Mouse (Mus musculus) stomach, embryonic 15.5 days (tissue): ENCODE data around the gene Krt80. TPM values are rescaled to one million over a fixed set of nuclear protein-coding genes. Genes with fewer than 3 reads are reported as not detected.
A peak's percentile ranks its signal among the peaks of the same experiment; 100 is the strongest.

Source experiments
- ATAC-seq: fragments of 200-750 bp; cut with Nextera tagmentation; 2 replicates; pipeline ENCODE4 v1.8.0; 2017; ENCODE audit warnings: low read depth, moderate number of reproducible peaks, moderate TSS enrichment; ENCODE audit not compliant: insufficient read depth, low FRiP score
- H3K27ac ChIP-seq: fragments of 300-500 bp; sonication (generic); 2 replicates; pipeline ENCODE4 v1.5.1; 2015; ENCODE audit warnings: mild to moderate bottlenecking, inconsistent platforms
- H3K27me3 ChIP-seq: fragments of 300-500 bp; sonication (generic); replicated peaks from 2 replicates; pipeline ENCODE4 v1.6.1; 2015; ENCODE audit warnings: inconsistent platforms
- H3K36me3 ChIP-seq: fragments of 300-500 bp; sonication (generic); 2 replicates; pipeline ENCODE4 v1.6.1; 2015; ENCODE audit warnings: inconsistent platforms
- H3K4me1 ChIP-seq: fragments of 300-500 bp; sonication (generic); 2 replicates; pipeline ENCODE4 v1.6.1; 2015; ENCODE audit warnings: inconsistent platforms
- H3K4me2 ChIP-seq: fragments of 300-500 bp; sonication (generic); 2 replicates; pipeline ENCODE4 v1.6.1; 2015; ENCODE audit warnings: mild to moderate bottlenecking, inconsistent platforms
- H3K4me3 ChIP-seq: fragments of 300-500 bp; sonication (generic); replicated peaks from 2 replicates; pipeline ENCODE4 v1.5.1; 2015; ENCODE audit warnings: inconsistent platforms
- H3K9ac ChIP-seq: fragments of 300-500 bp; sonication (generic); 2 replicates; pipeline ENCODE4 v1.6.1; 2015; ENCODE audit warnings: inconsistent platforms
- H3K9me3 ChIP-seq: fragments of 300-500 bp; sonication (generic); 2 replicates; pipeline ENCODE4 v1.6.1; 2016; ENCODE audit warnings: inconsistent platforms
- WGBS: fragments of 180-500 bp; shearing (Covaris S2); methylation state at CpG from one replicate; pipeline ENCODE4 v1.1.7; 2015; 5-methylcytosine and 5-hydroxymethylcytosine counted together
- polyA plus RNA-seq: library from polyadenylated mRNA; unstranded; fragments of >200 nt; fragmentation: Nextera tagmentation; extraction: Ambion mirVana; gene quantifications from 2 replicates; pipeline ENCODE4 v1.2.1, GENCODE M21; 2015

The Krt80 gene
- polyA plus RNA-seq = 7.7 and 12.7 TPM in 2 replicates

GRCm38 (mm10) chr15:101370101-101370911, at the start of gene Krt80:
Krt80 (minus strand) TSS chr15:101370162.
- ATAC-seq = peak; percentile 59; the same call in 1 of the 2 replicates
- Histone ChIP-seq H3K9me3 (no peaks in the 10 kb centered on the region), H3K4me3 (0 out of 2 replicates have a peak within 1 kb of the TSS, but pooled peaks have one; percentile 12), H3K4me2 (peak within 1 kb of the TSS; percentile 39), H3K9ac (no peak within 1 kb of the TSS), H3K36me3 (no peaks in the 10 kb centered on the region), H3K27me3 (no peaks in the 10 kb centered on the region), H3K27ac (peak within 1 kb of the TSS; percentile 87), H3K4me1 (peaks cover 63% of the 10 kb centered on the region)
- WGBS = 31% methylated on average over 22 of the region's 22 CpGs

GRCm38 (mm10) chr15:101418950-101419349, 49.0 kb upstream of the Krt80 start:
- Histone ChIP-seq H3K27ac (no peak overlapping the region), H3K9ac (no peak overlapping the region), H3K27me3 (no peaks in the 10 kb centered on the region), H3K36me3 (no peaks in the 10 kb centered on the region), H3K4me1 (no peaks in the 10 kb centered on the region), H3K4me3 (no peak overlapping the region), H3K4me2 (no peak overlapping the region), H3K9me3 (no peaks in the 10 kb centered on the region)
- no peak for ATAC-seq
- WGBS = 65% methylated on average over 4 of the region's 4 CpGs

GRCm38 (mm10) chr15:101414807-101415565, 45.0 kb upstream of the Krt80 start:
- Histone ChIP-seq H3K9ac (no peak overlapping the region), H3K4me3 (no peak overlapping the region), H3K27ac (peak overlapping the region; percentile 67), H3K4me1 (no peaks in the 10 kb centered on the region; the same call in 1 of the 2 replicates), H3K4me2 (peak overlapping the region; percentile 48), H3K27me3 (no peaks in the 10 kb centered on the region), H3K36me3 (no peaks in the 10 kb centered on the region), H3K9me3 (no peaks in the 10 kb centered on the region)
- 44% methylated on average over 11 of the region's 11 CpGs for WGBS
- peak; percentile 66 for ATAC-seq

DNA sequence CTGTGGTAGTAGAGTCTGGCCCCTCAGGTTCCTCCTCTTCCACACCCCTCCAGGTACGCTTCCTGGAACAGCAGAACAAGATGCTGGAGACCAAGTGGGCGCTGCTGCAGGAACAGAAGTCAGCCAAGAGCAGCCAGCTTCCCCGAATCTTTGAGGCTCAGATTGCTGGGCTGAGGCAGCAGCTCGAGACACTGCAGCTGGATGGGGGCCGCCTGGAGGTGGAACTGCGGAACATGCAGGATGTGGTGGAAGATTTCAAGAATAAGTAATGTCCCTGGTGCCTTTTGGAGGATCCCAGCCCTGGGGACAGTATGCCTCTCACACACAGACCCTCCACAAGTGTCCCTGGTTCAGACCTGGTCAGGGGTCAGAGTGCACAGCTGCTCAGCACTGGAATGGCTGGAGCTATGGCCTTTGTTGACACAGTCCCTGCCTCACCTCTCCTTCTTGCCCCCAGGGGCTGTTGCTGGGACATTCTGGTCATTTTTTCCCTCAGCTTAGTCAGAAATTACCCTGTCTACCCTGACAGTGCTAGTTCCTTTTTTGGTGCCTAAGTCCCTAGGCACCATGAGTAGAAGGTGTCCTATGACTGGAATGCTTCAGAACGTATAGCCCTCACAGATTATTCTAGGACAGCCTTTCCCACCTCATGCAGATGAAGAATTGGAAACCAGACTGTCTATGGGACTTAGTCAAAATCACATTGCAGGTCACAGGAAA, 44.1 kb upstream of the Krt80 start:
- no peak overlapping the region for H3K4me3 ChIP-seq
- H3K36me3 ChIP-seq = no peaks in the 10 kb centered on the region
- H3K27ac ChIP-seq = peak overlapping the region; percentile 67
- H3K4me2 ChIP-seq = peak overlapping the region; percentile 48
- no peaks in the 10 kb centered on the region; the same call in 1 of the 2 replicates for H3K4me1 ChIP-seq
- ATAC-seq = no peak
- 40% methylated on average over 7 of the region's 7 CpGs for WGBS
- no peaks in the 10 kb centered on the region for H3K27me3 ChIP-seq
- H3K9ac ChIP-seq = no peak overlapping the region
- no peaks in the 10 kb centered on the region for H3K9me3 ChIP-seq

DNA sequence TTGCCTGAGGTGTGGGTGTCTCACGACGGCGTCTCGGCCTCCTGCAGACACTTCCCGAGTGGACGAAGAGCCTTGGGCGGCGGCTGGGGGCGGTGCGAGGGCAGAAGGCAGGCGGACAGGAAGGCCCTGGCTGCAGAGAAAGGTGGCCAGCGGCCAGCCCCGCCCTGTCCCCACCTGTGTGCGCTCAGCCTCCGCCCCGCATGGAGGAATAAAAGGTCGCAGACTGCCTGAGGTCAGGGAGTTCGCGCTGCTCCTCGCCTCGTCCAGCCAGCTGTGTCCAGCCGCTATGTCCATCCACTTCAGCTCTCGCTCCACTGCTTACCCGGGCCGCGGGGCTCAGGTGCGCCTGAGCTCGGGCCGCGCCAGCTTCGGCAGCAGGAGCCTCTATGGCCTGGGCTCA, 42.2 kb upstream of the Krt80 start:
- H3K9me3 ChIP-seq = no peaks in the 10 kb centered on the region
- H3K27me3 ChIP-seq = no peaks in the 10 kb centered on the region
- peak overlapping the region; percentile 48 for H3K4me2 ChIP-seq
- 21% methylated on average over 31 of the region's 31 CpGs for WGBS
- peak overlapping the region; percentile 76 for H3K27ac ChIP-seq
- no peaks in the 10 kb centered on the region; the same call in 1 of the 2 replicates for H3K4me1 ChIP-seq
- no peaks in the 10 kb centered on the region for H3K36me3 ChIP-seq
- peak; percentile 67 for ATAC-seq
- peak overlapping the region; percentile 37 for H3K4me3 ChIP-seq
- H3K9ac ChIP-seq = no peak overlapping the region

GRCm38 (mm10) chr15:101410775-101411174, 40.8 kb upstream of the Krt80 start, which contains the start of gene Krt7:
Krt7 (plus strand) TSS chr15:101411043.
- 31% methylated on average over 2 of the region's 2 CpGs for WGBS
- Histone ChIP-seq H3K27me3 (no peaks in the 10 kb centered on the region), H3K36me3 (no peaks in the 10 kb centered on the region), H3K4me3 (peak within 1 kb of the TSS; percentile 37), H3K9me3 (no peaks in the 10 kb centered on the region), H3K27ac (peak within 1 kb of the TSS; percentile 76), H3K9ac (0 out of 2 replicates have a peak within 1 kb of the TSS, but pooled peaks have one; percentile 4), H3K4me2 (peak within 1 kb of the TSS; percentile 48), H3K4me1 (no peaks in the 10 kb centered on the region; the same call in 1 of the 2 replicates)
- ATAC-seq = peak; percentile 68; the same call in 1 of the 2 replicates

- WGBS = 85% methylated on average over 8 of the region's 8 CpGs
- Histone ChIP-seq H3K27ac (no peak overlapping the region), H3K4me1 (no peaks in the 10 kb centered on the region), H3K27me3 (no peaks in the 10 kb centered on the region), H3K9me3 (no peaks in the 10 kb centered on the region), H3K4me3 (no peak overlapping the region), H3K4me2 (no peak overlapping the region), H3K9ac (no peak overlapping the region), H3K36me3 (no peaks in the 10 kb centered on the region)
- no peak for ATAC-seq
Measured at GRCm38 (mm10) chr15:101398269-101398668, 28.3 kb upstream of the Krt80 start.

GRCm38 (mm10) chr15:101397683-101398082, 27.7 kb upstream of the Krt80 start:
- Histone ChIP-seq H3K4me1 (no peaks in the 10 kb centered on the region), H3K36me3 (no peaks in the 10 kb centered on the region), H3K9me3 (no peaks in the 10 kb centered on the region), H3K9ac (no peak overlapping the region), H3K27me3 (no peaks in the 10 kb centered on the region), H3K4me2 (no peak overlapping the region), H3K4me3 (no peak overlapping the region), H3K27ac (no peak overlapping the region)
- ATAC-seq = no peak
- 69% methylated on average over 2 of the region's 2 CpGs for WGBS

DNA sequence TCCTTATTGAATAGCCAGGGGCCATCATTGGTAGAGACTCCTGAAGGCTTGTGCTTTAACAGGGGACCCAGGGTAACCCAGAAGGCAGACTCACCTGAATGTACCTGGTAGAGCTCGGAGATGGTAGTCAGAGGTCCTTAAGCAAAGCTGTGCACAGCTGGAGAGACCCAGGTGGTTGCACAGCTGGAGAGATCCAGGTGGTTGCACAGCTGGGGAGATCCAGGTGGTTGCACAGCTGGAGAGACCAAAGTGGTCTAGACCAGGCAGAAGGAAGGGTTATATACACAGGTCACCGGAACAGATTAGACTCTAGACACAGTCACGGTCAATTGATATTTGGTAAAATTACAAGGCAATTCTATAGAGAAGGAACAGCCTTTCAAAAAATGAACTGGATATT, 27.0 kb upstream of the Krt80 start:
- ATAC-seq = no peak
- 70% methylated on average over 3 of the region's 3 CpGs for WGBS

DNA sequence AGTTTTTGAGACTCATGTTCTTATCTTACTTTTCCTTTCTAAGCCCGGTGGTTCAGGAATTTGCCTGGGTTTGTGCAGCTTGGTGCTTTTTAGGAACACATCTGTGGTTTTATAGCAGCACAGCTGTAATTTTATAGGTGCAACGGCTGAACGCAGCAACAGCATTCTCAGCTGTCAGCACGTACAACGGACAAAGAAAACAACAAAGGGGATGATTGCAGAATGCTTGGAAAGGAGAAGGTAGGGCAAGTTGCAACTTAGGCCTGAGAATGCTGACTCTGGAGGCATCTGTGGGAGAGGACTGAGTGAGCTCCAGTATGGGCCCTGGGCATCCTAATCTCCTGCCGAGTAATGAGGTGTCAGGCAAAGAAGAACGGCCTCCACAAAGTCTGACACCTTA, 26.5 kb upstream of the Krt80 start:
- no peaks in the 10 kb centered on the region for H3K27me3 ChIP-seq
- H3K4me1 ChIP-seq = no peaks in the 10 kb centered on the region
- H3K9me3 ChIP-seq = no peaks in the 10 kb centered on the region
- ATAC-seq = no peak
- no peak overlapping the region for H3K4me2 ChIP-seq
- no peak overlapping the region for H3K27ac ChIP-seq
- H3K36me3 ChIP-seq = no peaks in the 10 kb centered on the region
- no peak overlapping the region for H3K4me3 ChIP-seq
- H3K9ac ChIP-seq = no peak overlapping the region
- WGBS = 53% methylated on average over 7 of the region's 7 CpGs

More for the DNA sequence above, 27.0 kb upstream of the Krt80 start:
- Histone ChIP-seq H3K4me3 (no peak overlapping the region), H3K27ac (no peak overlapping the region), H3K36me3 (no peaks in the 10 kb centered on the region), H3K9me3 (no peaks in the 10 kb centered on the region), H3K4me2 (no peak overlapping the region), H3K9ac (no peak overlapping the region), H3K27me3 (no peaks in the 10 kb centered on the region), H3K4me1 (no peaks in the 10 kb centered on the region)

DNA sequence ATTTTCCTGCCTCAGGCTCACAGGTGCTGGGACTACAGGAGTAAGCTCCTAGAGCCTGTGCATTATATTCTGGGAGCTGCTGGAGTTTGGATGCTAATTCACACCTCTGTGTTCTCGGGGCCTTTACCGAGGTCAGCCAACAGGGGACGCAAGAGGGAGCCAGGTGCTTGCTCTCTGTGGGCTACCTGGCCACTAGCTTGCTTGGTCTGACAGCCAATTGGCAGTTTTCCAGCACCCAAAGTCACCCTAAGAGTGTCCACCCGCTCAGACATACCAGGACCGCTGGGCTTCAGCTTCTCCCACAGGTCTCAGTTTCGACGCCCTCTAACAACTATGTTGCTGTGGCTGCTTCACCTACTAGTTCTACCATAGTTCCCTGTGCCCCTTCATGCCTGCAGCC, 24.9 kb upstream of the Krt80 start:
- Histone ChIP-seq H3K36me3 (no peaks in the 10 kb centered on the region), H3K4me1 (no peaks in the 10 kb centered on the region), H3K27me3 (no peaks in the 10 kb centered on the region), H3K9me3 (no peaks in the 10 kb centered on the region), H3K4me3 (no peak overlapping the region), H3K9ac (no peak overlapping the region), H3K27ac (no peak overlapping the region), H3K4me2 (no peak overlapping the region)
- 62% methylated on average over 7 of the region's 7 CpGs for WGBS
- ATAC-seq = no peak
